Mouse (Mus musculus) stomach, adult 2 months (tissue): ENCODE results near the gene Ubl3. TPM values are rescaled to one million over a fixed set of nuclear protein-coding genes. Genes with fewer than 3 reads are reported as not detected.

Experiments used
- polyA plus RNA-seq: library from polyadenylated mRNA; depleted of rRNA; stranded (reverse); fragments of >200 nt; gene quantifications from 2 replicates; pipeline ENCODE4 v1.2.3, GENCODE M21; 2012; rRNA removed

The Ubl3 gene
- 26.7 and 35.7 TPM in 2 replicates for polyA plus RNA-seq

DNA sequence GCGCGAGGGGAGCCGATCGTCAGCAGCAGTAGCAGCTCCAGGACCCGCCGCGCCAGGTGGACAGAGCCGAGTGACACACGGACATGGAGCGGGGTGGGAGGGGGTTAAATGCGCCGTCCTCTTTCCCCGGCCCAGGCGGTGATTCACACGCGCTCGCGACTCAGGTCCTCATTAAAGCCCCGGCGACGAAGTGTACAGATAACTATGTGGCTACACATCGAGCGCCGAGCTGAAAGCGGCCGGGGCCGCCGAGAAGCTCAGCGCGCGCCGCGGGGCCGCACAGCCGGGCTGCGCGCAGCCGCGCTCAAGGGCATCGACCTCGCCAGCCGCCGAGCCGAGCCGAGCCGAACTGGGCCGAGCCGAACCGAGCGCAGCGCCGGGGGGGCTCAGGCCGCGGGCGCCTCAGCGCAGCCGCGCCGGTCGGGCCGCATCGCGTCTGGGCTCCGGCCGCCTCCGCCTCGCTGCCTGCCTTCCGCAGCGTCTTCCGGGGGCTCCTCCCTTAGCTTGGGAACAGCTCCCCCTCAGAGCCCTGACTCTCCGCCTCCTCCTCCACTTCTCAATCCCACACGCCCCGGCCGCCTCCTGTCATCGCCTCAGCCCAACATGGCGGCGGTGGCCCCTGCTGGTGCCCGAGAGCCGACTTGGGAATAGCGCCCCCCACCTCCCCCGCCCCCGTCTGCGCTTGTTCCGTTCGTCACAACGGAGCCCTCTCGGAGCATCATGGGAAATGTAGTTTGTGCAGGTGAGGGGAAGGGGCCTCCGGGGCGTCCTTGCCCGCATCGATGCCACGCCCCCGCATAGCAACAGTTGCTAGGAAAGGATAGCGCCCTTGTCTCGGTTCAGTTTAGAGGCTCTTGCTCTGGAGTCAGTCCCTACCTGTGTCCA lies at the start of gene Ubl3:
TSS of gene Ubl3 (minus strand) at position 603 of the 885 bp plus-strand sequence.

Other genes starting within 250 kb of the Ubl3 start
- gene Slc7a1, start 152.9 kb downstream of the Ubl3 start, polyA plus RNA-seq = 4.1 and 5.3 TPM in 2 replicates